Mouse (Mus musculus): Measurements from ENCODE around the gene Xrcc2. TPM values are rescaled to one million over a fixed set of nuclear protein-coding genes. Genes with fewer than 3 reads are reported as not detected.

Xrcc2 gene
- 12.8 and 14.0 TPM in 2 replicates for polyA plus RNA-seq (2012)

DNA sequence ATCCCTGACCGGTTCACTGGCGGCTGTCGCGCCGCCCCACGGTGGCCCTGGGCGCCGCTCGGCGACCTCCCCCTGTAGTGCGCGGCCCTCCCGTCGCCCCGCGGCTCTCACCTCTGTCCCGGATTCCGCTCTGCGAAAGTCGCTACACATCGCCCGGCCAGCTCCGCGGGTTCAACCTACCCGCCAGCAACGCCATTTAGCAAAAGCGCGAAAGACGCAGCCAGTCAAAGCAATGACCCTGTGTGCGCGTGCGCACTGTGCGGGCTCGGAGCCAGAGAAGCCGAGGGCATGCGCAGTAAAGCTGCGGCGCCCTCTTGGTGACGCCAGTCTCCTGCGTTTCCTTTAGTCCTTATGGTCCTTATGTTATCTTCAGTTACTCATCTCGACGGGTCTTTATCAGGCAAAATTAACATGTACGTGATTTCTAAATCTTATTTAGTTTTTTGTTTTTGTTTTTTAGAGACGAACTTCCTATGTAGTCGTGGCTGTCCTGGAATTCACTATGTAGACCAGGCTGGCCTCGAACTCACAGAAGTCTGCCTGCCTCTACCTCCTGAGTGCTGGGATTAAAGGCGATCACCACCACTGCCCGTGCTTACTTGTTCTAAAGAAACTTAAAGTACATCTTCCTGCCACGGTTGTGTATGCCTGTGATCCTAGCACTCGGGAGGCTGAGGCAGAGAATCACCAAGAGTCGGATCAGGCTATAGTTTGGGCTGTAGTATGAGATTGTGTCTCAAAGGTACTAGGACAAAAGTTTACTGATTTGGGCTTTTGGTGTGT lies at the start of gene Xrcc2:
TSS of gene Xrcc2 (minus strand) at position 259 of the 783 bp plus-strand sequence.
- no peak for TF ChIP-seq GATA1 (IDR thresholded peaks at IDR 0.05; ENCODE audit: low read length)

DNA sequence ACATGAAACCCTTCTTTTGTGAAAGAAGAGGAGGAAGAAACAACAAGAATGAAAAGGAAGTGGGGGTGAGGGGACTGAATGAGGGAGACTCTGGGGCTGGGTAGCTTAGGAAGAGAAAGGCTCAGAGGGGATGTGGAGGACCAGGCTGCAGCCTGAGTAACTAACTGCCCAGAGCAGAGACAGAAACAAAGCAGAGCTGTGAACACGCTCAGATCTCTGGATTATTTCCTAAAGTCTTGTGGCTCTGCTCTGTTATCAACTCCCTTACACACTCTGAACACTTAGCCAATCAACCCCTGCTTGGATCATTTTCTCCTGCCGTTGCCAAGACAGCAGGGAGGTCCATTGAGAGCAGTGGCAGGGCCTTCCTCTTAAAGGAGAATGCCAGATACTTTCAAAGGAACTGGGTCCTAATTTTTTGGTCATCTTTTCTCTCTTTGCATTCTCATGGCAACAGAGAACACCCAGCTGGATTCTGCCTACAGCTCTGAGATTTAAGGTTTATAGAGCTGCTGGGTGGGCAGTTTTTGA lies 48.7 kb upstream of the Xrcc2 start:
- no peak for TF ChIP-seq GATA1 (IDR thresholded peaks at IDR 0.05; ENCODE audit: low read length)

DNA sequence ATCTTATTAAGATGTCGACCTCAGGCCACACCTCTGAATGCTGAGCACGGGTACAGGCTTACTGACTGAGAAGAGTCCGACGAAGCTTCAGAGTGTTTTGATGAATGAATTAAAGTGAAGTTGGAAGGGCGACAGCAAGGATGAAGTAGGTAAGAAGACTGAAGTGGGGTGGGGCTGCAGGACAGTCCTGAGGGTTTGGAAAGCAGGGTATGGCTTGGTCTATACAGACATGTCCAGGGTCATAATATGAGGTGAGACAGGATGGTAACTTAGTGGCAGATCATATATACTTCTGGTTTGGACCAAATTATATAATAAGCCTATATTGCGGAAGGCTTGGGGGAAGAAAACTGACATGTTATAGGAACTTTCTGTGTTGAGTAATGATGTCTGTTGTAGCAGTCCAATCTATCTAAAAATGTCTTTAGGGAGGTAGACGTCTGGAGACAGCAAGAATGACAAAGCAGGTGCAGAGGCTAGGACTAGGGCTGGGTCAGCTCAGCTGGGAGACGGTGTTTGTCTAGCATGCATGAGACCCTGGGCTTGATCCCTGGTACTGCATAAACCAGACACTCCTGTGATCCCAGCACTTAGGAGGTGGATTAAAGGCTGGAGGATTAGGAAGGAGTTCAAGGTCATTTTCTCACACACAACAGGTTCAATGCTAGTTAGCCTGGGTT lies 48.1 kb upstream of the Xrcc2 start:
- no peak for TF ChIP-seq GATA1 (IDR thresholded peaks at IDR 0.05; ENCODE audit: low read length)

DNA sequence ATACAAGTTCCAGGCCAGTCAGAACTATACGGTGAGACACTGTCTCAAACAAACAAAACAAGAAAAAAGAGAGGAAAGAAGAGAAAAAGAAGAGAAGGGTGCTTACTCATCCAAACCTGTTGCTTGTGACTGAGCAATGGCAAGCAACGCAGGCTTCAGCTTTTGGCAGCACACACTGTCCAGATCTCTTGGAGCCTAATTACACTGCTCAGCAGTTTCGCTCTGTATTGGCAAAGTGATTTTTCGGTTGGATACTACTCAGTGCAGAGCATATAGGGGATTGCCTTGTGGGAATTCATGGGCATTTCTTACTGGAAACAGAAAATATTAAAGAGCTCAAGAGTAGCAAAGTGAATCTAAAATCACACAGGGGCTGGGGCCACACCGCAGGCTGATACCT lies 47.2 kb upstream of the Xrcc2 start:
- TF ChIP-seq GATA1 (IDR thresholded peaks at IDR 0.05; ENCODE audit: low read length), result no peak

DNA sequence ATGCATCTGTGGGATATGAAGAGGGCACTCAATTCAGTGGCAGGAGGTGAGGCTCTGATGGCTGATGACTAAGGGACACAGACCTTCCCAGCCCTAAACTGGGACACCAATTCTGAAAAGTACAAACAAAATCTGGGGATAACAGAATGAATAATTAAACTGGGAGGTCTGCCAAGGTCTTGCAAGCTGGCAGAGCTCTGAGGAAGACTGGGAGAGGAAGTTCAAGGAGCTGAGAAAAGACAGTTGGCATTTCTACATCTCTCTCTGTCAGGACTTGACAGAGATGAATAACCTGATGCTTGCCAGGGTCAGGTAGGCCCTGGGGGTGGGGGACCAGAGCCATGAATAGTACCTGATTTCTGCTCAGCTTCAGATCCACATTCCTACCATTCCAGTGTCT lies 45.9 kb upstream of the Xrcc2 start:
- no peak for TF ChIP-seq GATA1 (IDR thresholded peaks at IDR 0.05; ENCODE audit: low read length)

DNA sequence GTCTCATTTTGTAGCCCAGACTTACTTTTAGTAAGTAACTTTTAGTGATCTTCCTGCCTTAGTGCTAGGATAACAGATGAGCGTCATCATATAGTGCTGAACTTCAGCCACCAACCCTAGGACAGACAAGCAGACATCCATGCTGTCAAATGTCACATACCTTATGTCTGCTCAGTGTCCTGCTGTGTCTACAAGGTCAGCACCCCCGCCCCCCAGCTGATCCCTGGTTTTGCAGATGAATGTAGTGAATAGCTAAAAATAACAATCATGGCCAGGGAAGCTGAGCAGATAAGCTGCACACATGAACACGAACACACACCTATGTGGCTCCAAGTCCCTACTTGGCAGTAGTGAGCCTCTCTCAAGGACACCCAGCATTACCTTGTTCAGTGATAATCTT lies 43.0 kb upstream of the Xrcc2 start:
- TF ChIP-seq GATA1 (IDR thresholded peaks at IDR 0.05; ENCODE audit: low read length), result no peak

DNA sequence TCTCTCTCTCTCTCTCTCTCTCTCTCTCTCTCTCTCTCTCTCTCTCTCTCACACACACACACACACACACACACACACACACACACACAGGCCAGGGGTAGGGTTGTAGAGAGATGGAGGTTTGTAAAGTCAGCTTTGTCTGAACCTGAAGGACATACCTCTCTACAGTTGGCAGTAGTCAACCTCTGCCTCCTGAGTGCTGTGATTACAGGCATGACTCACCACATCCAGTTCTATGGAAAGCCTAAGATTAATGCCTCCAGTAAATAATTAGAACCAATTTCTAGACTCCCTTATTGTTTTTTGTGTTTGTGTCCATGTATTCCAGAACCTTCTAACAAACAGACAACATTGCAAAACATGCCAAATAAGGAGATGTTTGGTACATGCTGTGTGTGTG lies 42.3 kb upstream of the Xrcc2 start:
- TF ChIP-seq GATA1 (IDR thresholded peaks at IDR 0.05; ENCODE audit: low read length), result no peak

DNA sequence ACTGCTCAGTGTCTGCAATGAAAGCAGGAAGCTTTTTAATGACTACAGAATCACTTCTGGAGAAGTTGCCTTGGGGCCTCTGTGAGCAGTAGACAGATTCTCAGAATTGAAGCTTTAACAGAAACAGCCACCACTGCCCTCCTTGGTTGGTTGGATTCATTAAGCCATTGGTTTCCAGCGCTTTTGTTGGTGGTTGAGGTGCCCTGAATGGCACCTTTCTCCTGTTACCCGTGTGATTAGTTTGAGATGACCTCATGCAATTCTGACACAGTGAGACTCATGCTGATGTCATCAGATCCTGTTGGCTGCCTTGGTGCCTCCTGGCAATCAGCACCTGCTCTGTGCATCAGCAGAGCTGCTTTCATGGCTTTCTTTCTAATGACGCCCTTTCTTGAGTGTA lies 32.8 kb upstream of the Xrcc2 start:
- TF ChIP-seq GATA1 (IDR thresholded peaks at IDR 0.05; ENCODE audit: low read length), result no peak

DNA sequence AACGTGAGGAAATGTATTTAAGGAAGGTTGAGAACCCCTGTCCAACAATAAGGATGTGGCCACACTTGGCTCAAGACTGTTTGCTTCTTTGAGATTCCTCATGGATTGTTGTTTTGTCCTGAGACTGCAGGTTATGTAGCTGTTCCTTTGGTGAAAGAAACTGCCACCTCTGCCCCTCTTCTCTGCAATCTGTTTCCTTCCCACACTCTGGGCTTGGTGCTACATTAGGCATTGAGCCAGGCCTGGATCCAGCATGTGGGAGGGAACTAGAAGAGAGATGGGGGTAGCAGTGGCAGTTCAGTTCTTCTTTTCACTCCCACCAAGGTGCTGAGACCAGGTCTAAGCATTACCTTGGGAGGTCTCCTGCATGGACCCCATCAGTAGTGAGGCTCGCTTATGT lies 30.2 kb upstream of the Xrcc2 start:
- TF ChIP-seq GATA1 (IDR thresholded peaks at IDR 0.05; ENCODE audit: low read length), result no peak

DNA sequence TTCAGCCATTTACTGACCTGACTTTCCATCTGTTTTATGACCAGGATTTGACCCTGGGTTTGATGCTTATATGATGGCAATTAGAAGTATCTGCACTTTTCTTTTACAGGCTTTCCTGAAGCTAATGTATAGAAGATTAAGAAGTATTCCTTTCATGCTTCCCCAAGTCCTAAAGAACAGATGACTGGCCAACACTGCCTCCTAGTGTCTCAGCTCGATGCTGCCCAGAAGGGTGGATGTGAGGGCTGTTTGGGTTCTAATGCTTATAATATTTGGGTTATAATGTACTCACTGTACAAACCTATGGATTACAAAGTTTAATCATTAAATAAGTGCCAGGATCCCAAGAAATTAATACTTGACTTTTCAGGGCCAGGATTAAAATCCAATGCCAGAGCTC lies 28.7 kb upstream of the Xrcc2 start:
- TF ChIP-seq GATA1 (IDR thresholded peaks at IDR 0.05; ENCODE audit: low read length), result no peak

DNA sequence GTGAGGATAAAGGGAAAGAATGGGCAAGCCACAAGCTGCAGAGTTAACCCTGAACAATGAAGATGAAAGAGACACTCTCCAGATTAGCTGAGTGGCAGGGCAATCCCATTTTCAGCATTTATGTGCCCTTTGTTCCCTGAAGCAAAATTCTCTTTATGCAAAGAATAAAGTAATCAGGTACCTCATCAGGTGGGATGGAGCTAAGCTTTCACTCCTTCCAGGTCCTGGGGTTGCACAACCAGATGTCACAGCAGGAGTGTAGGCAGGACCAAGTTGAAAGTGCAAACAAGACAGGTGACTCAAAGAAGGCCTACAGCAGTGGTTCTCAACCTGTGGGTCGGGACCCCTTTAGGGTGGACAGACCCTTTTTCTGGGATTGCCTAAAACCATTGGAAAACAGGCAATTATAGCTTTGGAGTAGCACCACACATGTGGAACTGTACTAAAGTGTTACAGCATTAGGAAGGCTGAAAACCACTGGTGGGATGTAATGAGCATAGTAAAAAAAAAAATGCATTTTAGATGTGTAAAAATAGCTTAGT lies 18.6 kb upstream of the Xrcc2 start:
- TF ChIP-seq GATA1 (IDR thresholded peaks at IDR 0.05; ENCODE audit: low read length), result no peak

DNA sequence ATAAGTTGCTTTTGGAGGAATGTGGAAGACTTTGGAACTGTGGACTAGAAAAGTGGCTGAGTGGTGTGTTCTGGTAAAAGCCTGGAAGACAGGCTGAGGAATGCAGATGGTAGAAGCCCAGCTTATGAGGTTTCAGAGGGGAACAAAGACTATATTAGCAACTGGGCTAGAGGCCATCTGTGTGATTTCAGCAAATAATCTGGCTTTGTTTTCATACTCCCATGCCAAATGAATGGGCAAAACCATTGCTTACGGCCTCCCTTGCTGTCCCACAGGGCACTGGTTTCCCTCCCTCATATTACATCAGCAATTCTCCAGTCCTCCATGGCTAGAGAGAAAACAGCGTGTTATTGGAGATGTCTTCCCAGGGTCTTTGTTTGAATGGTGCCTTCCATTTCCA lies 17.4 kb upstream of the Xrcc2 start:
- no peak for TF ChIP-seq GATA1 (IDR thresholded peaks at IDR 0.05; ENCODE audit: low read length)

DNA sequence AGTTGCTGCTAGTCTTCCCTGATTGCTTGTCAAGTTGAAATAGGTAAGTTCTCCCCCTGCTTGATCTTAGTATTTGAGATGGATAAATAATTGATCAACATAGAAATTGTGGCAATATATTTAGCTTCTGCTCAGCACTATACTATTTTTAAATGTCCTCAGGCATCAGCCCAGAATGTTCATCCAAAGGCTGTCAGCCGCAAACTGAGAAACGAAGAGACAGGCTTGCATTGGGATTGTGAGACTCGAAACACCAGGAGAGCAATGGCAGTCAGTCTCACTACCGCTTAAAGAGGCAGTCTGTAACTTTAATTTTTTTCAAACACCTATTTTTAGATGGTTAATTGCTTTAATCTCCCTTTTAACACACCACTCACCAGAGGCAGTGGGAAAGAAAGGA lies 13.8 kb upstream of the Xrcc2 start:
- no peak for TF ChIP-seq GATA1 (IDR thresholded peaks at IDR 0.05; ENCODE audit: low read length)

DNA sequence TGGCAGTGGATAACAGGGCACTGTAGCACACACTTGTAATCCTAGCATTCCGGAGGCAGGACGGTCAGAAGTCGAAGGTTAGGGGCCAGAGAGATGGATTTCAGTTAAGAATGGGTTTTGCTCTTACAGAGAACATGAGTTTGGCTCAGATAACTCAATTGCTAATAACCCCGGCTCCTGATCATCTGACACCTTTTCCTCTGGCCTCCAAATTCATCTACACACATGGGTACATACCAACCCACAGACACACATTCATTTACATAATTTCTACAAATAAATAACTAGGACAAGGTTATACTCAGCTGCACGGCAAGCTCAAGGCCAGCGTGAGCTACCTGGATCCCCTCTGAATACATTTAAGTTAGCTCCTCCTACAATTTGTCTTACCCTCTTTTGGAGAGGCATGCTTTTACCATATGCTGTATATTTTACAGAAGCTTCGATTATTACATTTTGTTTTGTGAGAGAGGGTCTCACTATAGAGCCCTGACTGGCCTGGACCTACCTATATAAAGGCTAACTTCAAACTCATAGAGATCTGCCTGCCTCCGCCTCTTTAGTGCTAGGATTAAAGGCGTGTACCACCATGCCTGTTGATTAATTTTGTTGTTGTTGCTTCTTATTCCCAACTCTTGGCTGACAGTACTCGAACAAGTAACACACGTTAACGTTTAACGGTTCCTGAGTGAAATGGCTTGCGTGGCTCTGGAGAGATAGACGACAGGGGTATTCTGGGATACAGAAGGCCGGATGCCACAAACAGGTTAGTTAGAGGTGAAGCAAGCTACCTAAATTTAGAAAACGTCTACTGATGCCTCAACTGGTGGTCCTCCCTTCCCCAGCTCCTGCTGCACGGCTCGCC lies 691 bp downstream of the Xrcc2 start:
- no peak for TF ChIP-seq GATA1 (IDR thresholded peaks at IDR 0.05; ENCODE audit: low read length)

DNA sequence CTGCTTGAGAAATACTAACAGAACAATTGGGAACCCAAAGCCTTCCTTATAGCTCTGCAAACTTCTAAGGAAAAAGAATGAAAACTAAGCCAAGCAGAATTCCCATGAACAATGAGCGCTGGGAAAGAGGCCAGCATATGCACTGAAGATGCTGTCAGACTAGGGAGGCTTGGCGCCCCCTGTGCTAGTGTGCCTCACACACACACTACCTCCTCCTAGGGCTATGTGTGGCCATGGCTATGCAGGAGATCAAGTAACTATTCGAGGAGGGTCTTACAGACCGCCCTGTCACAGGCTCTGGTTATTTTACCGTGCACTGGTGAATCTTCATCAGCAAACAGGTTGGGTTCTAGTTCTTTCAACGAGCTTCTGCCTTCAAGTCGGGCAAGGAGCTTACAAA lies 7.7 kb downstream of the Xrcc2 start:
- TF ChIP-seq GATA1 (IDR thresholded peaks at IDR 0.05; ENCODE audit: low read length), result no peak

DNA sequence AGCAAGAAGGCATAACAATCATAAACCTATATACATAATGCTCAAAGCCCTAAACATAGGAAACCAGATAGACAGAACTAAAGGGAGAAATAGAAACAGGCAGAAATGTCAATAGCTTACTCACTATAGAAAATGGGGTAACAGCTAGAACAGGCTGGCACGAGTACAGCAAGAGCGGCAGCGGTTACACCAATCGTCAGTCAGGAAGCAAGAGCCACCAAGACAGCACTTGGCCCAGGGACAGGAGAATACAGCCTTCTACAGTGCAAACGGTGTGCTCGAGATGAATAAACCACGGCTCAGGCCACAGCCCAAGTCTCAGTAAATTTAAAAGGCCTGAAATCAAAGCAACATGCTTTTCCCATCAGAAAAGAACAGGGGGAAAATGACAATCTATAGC lies 9.4 kb downstream of the Xrcc2 start:
- no peak for TF ChIP-seq GATA1 (IDR thresholded peaks at IDR 0.05; ENCODE audit: low read length)
